In genomic region chr4:106699989-106700388, GRCm38 (mm10) we compare ENCODE assay signal across 9 mouse cellular contexts. TPM values are rescaled to one million over a fixed set of nuclear protein-coding genes. Genes with fewer than 3 reads are reported as not detected.
DNase-seq lines count a peak whose midpoint lies in the region; ATAC-seq and TF ChIP-seq lines count a peak whose summit lies in the region.
"Had no signal": no experiment of that assay in that cellular context is flagged by ENCODE, and none has a peak within 500 bp of the region (broad histone marks: within the 10 kb centered on the region; RNA-seq: fewer than 3 reads in every experiment).

No protein-coding gene starts in this region.

- H3K4me3 ChIP-seq in spleen, adult 2 months (ENCODE audit: extremely low read depth, insufficient read depth, insufficient read length): no peak overlapping the region
- H3K4me3 ChIP-seq in hindbrain, embryonic 10.5 days: no peak overlapping the region
- no peak overlapping the region for H3K4me3 ChIP-seq in midbrain, embryonic 16.5 days (ENCODE audit: low read depth, low read length)

- H3K9me3 ChIP-seq in hindbrain, embryonic 10.5 days: no peaks in the 10 kb centered on the region
- H3K9me3 ChIP-seq in midbrain, embryonic 16.5 days (replicated peaks; ENCODE audit: control insufficient read depth, low read length, poor library complexity, severe bottlenecking): no peaks in the 10 kb centered on the region

- TF ChIP-seq POLR2A in spleen, adult 2 months (IDR thresholded peaks at IDR 0.05; ENCODE audit: low read depth, low read length): no peak

- no peaks in the 10 kb centered on the region for H3K36me3 ChIP-seq in spleen, adult 2 months (ENCODE audit: control insufficient read depth, insufficient read depth, low read length)
- no peaks in the 10 kb centered on the region for H3K36me3 ChIP-seq in hindbrain, embryonic 10.5 days
- no peaks in the 10 kb centered on the region for H3K36me3 ChIP-seq in midbrain, embryonic 16.5 days (ENCODE audit: control insufficient read depth, insufficient read depth, low read length)

- H3K4me1 ChIP-seq in spleen, adult 2 months (ENCODE audit: control insufficient read depth, insufficient read depth, insufficient read length): no peaks in the 10 kb centered on the region
- H3K4me1 ChIP-seq in hindbrain, embryonic 10.5 days (replicated peaks): peaks cover 28% of the 10 kb centered on the region
- H3K4me1 ChIP-seq in midbrain, embryonic 16.5 days (ENCODE audit: control insufficient read depth, insufficient read depth, low read length): peaks cover 27% of the 10 kb centered on the region

- WGBS in spleen, adult 2 months: 20% methylated on average over 9 of the region's 9 CpGs
- WGBS in hindbrain, embryonic 10.5 days: 22% methylated on average over 9 of the region's 9 CpGs
- 15% methylated on average over 9 of the region's 9 CpGs for WGBS in midbrain, embryonic 16.5 days

- no peak overlapping the region for H3K4me2 ChIP-seq in midbrain, embryonic 16.5 days (ENCODE audit: low read length)

- no peak for ATAC-seq in midbrain, embryonic 16.5 days

- intact Hi-C loops in heart, postnatal 25 days (cut with DNase I): loop anchor here (10.0 kb wide), 1 partner anchor 225 kb away; no protein-coding TSS in a partner anchor

- H3K9ac ChIP-seq in midbrain, embryonic 16.5 days (ENCODE audit: low read depth, low read length): 0 out of 2 replicates have a peak overlapping the region, but pooled peaks have one; percentile 22

- no peaks in the 10 kb centered on the region for H3K27me3 ChIP-seq in spleen, adult 2 months (ENCODE audit: control insufficient read depth, insufficient read depth, low read length)
- H3K27me3 ChIP-seq in hindbrain, embryonic 10.5 days (ENCODE audit: insufficient read depth, poor library complexity, severe bottlenecking): peaks cover 10% of the 10 kb centered on the region; the same call in 1 of the 2 replicates
- no peaks in the 10 kb centered on the region for H3K27me3 ChIP-seq in midbrain, embryonic 16.5 days (ENCODE audit: control insufficient read depth, insufficient read depth, low read depth, low read length)

- no peak for DNase-seq in spleen, adult 2 months (ENCODE audit: low read depth in 1 of 2, low spot score in 2 of 2)
- no peak for DNase-seq in spleen, postnatal 4 days (ENCODE audit: low spot score in 2 of 2)
- peak; percentile 80 for DNase-seq in embryo, embryonic 10 days (ENCODE audit: low spot score)
- peak; percentile 69 for DNase-seq in hindbrain, embryonic 10.5 days (ENCODE audit: low spot score)
- peak; percentile 69 to 77 for DNase-seq in kidney, postnatal 4 days
- DNase-seq in T-cell, adult 2 months (ENCODE audit: low spot score): no peak
- no peak for DNase-seq in heart, postnatal 25 days (ENCODE audit: low spot score)

- no peak overlapping the region for H3K27ac ChIP-seq in spleen, adult 2 months (ENCODE audit: insufficient read depth, low read length)
- 0 out of 2 replicates have a peak overlapping the region, but pooled peaks have one; percentile 13 for H3K27ac ChIP-seq in hindbrain, embryonic 10.5 days
- peak overlapping the region; percentile 89 for H3K27ac ChIP-seq in midbrain, embryonic 16.5 days (ENCODE audit: low read length)

- TF ChIP-seq CTCF in spleen, adult 2 months (IDR thresholded peaks at IDR 0.05; ENCODE audit: extremely low read depth, insufficient read depth, insufficient read length, insufficient replicate concordance): peak; percentile 33; the same call in 1 of the 2 replicates

RNA-seq across cellular contexts. Expression of gene Ttc4, which starts 21.2 kb away (rescaled TPM):
- polyA plus RNA-seq in spleen, adult 2 months (2012; rRNA removed): 34.7 and 37.6 TPM in 2 replicates
- polyA plus RNA-seq in hindbrain, embryonic 10.5 days (2016; fragmentation: Nextera tagmentation; extraction: Ambion mirVana): 100 and 107 TPM in 2 replicates
- polyA plus RNA-seq in midbrain, embryonic 16.5 days (2015; fragmentation: Nextera tagmentation; extraction: Ambion mirVana): 159 and 163 TPM in 2 replicates
- total RNA-seq in heart, postnatal 25 days (2021): 10 to 100 TPM; 17.0 to 17.3 TPM

RNA-seq across cellular contexts. Expression of gene Mroh7, which starts 30.7 kb away (rescaled TPM):
- 1.0 and 2.1 TPM in 2 replicates for polyA plus RNA-seq in spleen, adult 2 months (2012; rRNA removed)
- polyA plus RNA-seq in hindbrain, embryonic 10.5 days (2016; fragmentation: Nextera tagmentation; extraction: Ambion mirVana): not detected in 2 replicates
- polyA plus RNA-seq in midbrain, embryonic 16.5 days (2015; fragmentation: Nextera tagmentation; extraction: Ambion mirVana): 0.38 and 1.6 TPM in 2 replicates
- under 1 TPM; 0.08 to 0.22 TPM for total RNA-seq in heart, postnatal 25 days (2021)

RNA-seq across cellular contexts. Expression of gene Fam151a, which starts 33.7 kb away (rescaled TPM):
- 1.4 and 2.4 TPM in 2 replicates for polyA plus RNA-seq in spleen, adult 2 months (2012; rRNA removed)
- polyA plus RNA-seq in hindbrain, embryonic 10.5 days (2016; fragmentation: Nextera tagmentation; extraction: Ambion mirVana): not detected in 2 replicates
- not detected in 2 replicates for polyA plus RNA-seq in midbrain, embryonic 16.5 days (2015; fragmentation: Nextera tagmentation; extraction: Ambion mirVana)
- under 1 TPM; 0.39 to 0.64 TPM for total RNA-seq in heart, postnatal 25 days (2021)
- total RNA-seq: gastrocnemius, adult 8-10 months had no signal

RNA-seq across cellular contexts. Expression of gene Pars2, which starts 49.1 kb away (rescaled TPM):
- polyA plus RNA-seq in spleen, adult 2 months (2012; rRNA removed): 7.6 and 10.8 TPM in 2 replicates
- 16.5 and 17.9 TPM in 2 replicates for polyA plus RNA-seq in hindbrain, embryonic 10.5 days (2016; fragmentation: Nextera tagmentation; extraction: Ambion mirVana)
- 8.9 and 9.9 TPM in 2 replicates for polyA plus RNA-seq in midbrain, embryonic 16.5 days (2015; fragmentation: Nextera tagmentation; extraction: Ambion mirVana)
- 1 to 10 TPM; 4.2 to 5.6 TPM for total RNA-seq in heart, postnatal 25 days (2021)

Comparison
In these comparisons a context has a peak if more than half of its experiments do, and no peak if none do; other contexts are left out.
1. DNase-seq: peak in embryo, embryonic 10 days (single experiment), hindbrain, embryonic 10.5 days (single experiment) and kidney, postnatal 4 days (2 of 2); none in spleen, adult 2 months (0 of 2), spleen, postnatal 4 days (0 of 2), T-cell, adult 2 months (single experiment) and heart, postnatal 25 days (single experiment).